Mouse (Mus musculus) MN1 (cell line): Measurements from ENCODE around the gene Vmn1r189.
"Not testable (repeated sequence)": the region's sequence is repeated elsewhere in the genome, so short reads cannot be mapped to it uniquely, and the experiment has no call there.

ENCODE experiments used
- DNase-seq: peaks from one replicate; pipeline ENCODE4 v3.0.0-alpha.2; 2016; ENCODE audit warnings: low spot score

The Vmn1r189 gene

GRCm38 (mm10) chr13:22105724-22106123 lies at the start of gene Vmn1r189:
Vmn1r189 (minus strand) TSS chr13:22105824.
- not testable (repeated sequence) for DNase-seq

DNA sequence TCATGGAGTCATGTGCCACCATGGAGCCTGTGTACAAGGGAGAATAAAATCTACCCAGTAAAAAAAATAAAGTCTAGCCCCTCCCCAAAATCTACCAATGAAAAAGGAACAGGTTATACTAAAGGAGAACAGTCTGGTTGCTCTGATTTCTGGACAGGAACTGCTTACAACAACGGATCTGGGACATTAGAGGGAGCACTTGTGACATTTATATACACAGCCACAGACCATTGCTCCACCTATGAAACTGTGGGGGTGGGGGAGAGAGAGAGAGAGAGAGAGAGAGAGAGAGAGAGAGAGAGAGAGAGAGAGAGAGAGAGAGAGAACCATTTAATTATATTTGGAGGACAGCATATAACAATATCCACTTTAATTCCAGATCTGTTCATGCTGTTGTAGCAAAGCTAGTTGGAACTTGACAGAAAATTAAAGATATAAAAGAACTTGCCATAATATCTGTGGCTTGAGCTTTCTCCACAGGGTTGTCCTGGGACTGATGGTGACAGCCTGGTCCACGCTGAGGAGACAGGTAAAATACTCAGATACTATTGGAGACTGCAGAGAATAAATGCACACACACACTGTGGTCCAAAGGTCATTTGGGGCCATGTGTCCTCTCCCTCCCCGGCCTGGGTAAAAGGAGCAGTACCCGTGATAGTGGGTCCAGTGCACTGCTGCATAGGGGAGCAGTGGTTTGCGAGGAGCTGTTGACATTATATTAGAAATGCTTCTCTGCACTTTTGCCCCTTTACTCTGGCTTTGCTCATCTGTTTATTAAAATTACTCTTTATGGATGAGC lies 31.1 kb upstream of the Vmn1r189 start:
- DNase-seq = not testable (repeated sequence)

- DNase-seq = not testable (repeated sequence)
Observed at GRCm38 (mm10) chr13:22084140-22084539, 21.5 kb downstream of the Vmn1r189 start, which contains the start of gene Vmn1r188. Vmn1r188 (plus strand) TSS chr13:22084440.

GRCm38 (mm10) chr13:22063468-22063867 lies 42.2 kb downstream of the Vmn1r189 start:
- no peak for DNase-seq

DNA sequence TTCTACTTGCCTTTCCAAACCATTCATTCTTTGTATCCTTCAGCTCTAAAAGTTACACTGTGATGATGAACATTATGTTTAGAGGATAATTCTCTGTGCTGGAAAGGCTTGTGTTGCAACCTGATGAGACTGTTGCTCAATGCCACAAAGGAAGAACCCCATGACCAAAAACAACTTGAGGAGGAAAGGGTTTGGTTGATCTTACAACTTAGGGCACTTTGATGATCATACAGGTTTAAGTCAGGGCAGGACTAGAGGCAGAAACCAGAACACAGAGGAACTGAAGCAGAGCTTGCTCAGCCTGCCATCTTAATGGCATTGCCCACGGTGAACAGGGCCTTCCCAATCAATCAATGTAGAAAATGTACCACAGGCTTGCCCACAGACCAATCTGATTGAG lies 44.2 kb downstream of the Vmn1r189 start:
- DNase-seq = no peak

DNA sequence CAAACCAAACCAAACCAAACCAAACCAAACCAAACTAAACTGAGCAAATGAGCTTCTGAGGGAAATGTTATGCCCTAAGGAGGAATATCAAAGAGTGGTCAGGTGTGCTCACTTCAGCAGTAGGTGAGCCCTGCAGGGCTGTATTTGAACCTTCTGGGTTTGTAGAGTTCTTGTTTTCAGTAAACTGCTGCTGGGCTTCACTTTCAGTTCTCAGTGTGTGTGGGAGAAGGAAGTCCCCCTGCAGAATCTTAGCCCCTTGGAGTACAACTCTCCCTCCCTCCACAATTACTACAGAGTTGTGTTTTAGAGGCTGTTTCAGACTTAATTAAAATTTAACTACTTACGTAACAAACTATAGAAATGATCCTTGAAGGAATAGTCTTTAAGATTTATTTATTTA lies 51.9 kb downstream of the Vmn1r189 start:
- no peak for DNase-seq

- DNase-seq = peak; percentile 32
Observed at GRCm38 (mm10) chr13:22051523-22051859, 54.1 kb downstream of the Vmn1r189 start.

GRCm38 (mm10) chr13:22050591-22051522 lies 54.8 kb downstream of the Vmn1r189 start:
- peak; percentile 95 for DNase-seq
